Mouse (Mus musculus) intestine, embryonic 16.5 days (tissue): Measurements from ENCODE around the gene Flywch1. TPM values are rescaled to one million over a fixed set of nuclear protein-coding genes. Genes with fewer than 3 reads are reported as not detected.

Experiments
- ATAC-seq: fragments of 200-750 bp; cut with Nextera tagmentation; 2 replicates; pipeline ENCODE4 v1.8.0; 2017; ENCODE audit warnings: moderate TSS enrichment, moderate library complexity
- H3K27ac ChIP-seq: fragments of 300-500 bp; sonication (generic); 2 replicates; pipeline ENCODE4 v1.5.1; 2014; ENCODE audit warnings: mild to moderate bottlenecking, low read length
- H3K27me3 ChIP-seq: fragments of 300-500 bp; sonication (generic); replicated peaks from 2 replicates; pipeline ENCODE4 v1.6.1; 2014; ENCODE audit warnings: low read length, control low read depth, mixed read lengths; ENCODE audit not compliant: control insufficient read depth, insufficient read depth
- H3K36me3 ChIP-seq: fragments of 300-500 bp; sonication (generic); 2 replicates; pipeline ENCODE4 v1.6.1; 2014; ENCODE audit warnings: low read length, control low read depth; ENCODE audit not compliant: control insufficient read depth, insufficient read depth
- H3K4me1 ChIP-seq: fragments of 300-500 bp; sonication (generic); 2 replicates; pipeline ENCODE4 v1.6.1; 2014; ENCODE audit warnings: low read length, control low read depth, mixed read lengths; ENCODE audit not compliant: control insufficient read depth, insufficient read depth
- H3K4me2 ChIP-seq: fragments of 300-500 bp; sonication (generic); 2 replicates; pipeline ENCODE4 v1.6.1; 2014; ENCODE audit warnings: low read depth, low read length, control low read depth
- H3K4me3 ChIP-seq: fragments of 300-500 bp; sonication (generic); 2 replicates; pipeline ENCODE4 v1.5.1; 2014; ENCODE audit warnings: mild to moderate bottlenecking, low read length
- H3K9ac ChIP-seq: fragments of 300-500 bp; sonication (generic); 2 replicates; pipeline ENCODE4 v1.6.1; 2014; ENCODE audit warnings: low read depth, low read length
- H3K9me3 ChIP-seq: fragments of 300-500 bp; sonication (generic); 2 replicates; pipeline ENCODE4 v1.6.1; 2016; ENCODE audit warnings: low read length, control low read depth; ENCODE audit not compliant: control insufficient read depth
- WGBS: fragments of 180-500 bp; shearing (Covaris S2); extraction: QIAGEN DNeasy Blood & Tissue Kit; methylation state at CpG from one replicate; pipeline ENCODE4 v1.1.7; 2014; 5-methylcytosine and 5-hydroxymethylcytosine counted together
- polyA plus RNA-seq: library from polyadenylated mRNA; unstranded; fragments of >200 nt; fragmentation: Nextera tagmentation; extraction: Ambion mirVana; gene quantifications from 2 replicates; pipeline ENCODE4 v1.2.1, GENCODE M21; 2015

Flywch1 gene
- polyA plus RNA-seq, 1 experiment from 2014 or later: 44.9 TPM

GRCm38 (mm10) chr17:23741359-23742209 lies 29.8 kb downstream of the Flywch1 start:
- peaks cover 50% of the 10 kb centered on the region for H3K27me3 ChIP-seq
- no peak for ATAC-seq

DNA sequence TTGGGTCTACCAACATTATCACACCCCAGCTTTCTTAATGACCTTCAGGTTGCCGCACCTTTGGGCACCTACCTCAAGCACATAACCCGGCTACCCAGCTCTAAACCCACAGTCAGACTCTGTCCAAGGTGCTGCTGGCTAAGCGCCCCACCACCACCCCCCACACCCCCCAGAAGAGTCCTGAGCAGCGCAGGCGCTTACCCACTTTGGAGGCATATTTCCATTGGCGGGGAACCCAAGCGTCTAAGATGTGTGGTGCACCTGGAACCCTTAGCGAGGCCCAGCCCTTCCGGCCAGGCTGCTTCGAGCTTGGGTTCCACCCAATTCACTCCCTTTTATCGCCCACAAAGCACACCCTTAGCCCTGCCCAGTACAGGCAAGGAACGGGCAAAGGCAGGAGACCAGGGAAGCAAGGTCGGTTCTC lies 30.8 kb downstream of the Flywch1 start, which contains the start of gene Paqr4:
Gene Paqr4 (minus strand): TSS at position 270 of the 424 bp plus-strand sequence.
- H3K36me3 ChIP-seq: no peaks in the 10 kb centered on the region; the same call in 1 of the 2 replicates
- no peaks in the 10 kb centered on the region for H3K9me3 ChIP-seq
- H3K9ac ChIP-seq: peak within 1 kb of the TSS; percentile 76
- H3K27ac ChIP-seq: peak within 1 kb of the TSS; percentile 30
- WGBS: 8% methylated on average over 13 of the region's 13 CpGs
- H3K27me3 ChIP-seq: peaks cover 44% of the 10 kb centered on the region
- peak within 1 kb of the TSS; percentile 68 for H3K4me3 ChIP-seq
- H3K4me2 ChIP-seq: peak within 1 kb of the TSS; percentile 97
- H3K4me1 ChIP-seq: peaks cover 32% of the 10 kb centered on the region
- peak; percentile 72 for ATAC-seq

More at GRCm38 (mm10) chr17:23741359-23742209, 29.8 kb downstream of the Flywch1 start:
- H3K9me3 ChIP-seq: no peaks in the 10 kb centered on the region
- no peak overlapping the region for H3K4me2 ChIP-seq
- H3K4me3 ChIP-seq: no peak overlapping the region
- H3K9ac ChIP-seq: no peak overlapping the region
- peaks cover 38% of the 10 kb centered on the region for H3K4me1 ChIP-seq
- WGBS: 44% methylated on average over 38 of the region's 38 CpGs
- H3K27ac ChIP-seq: no peak overlapping the region
- no peaks in the 10 kb centered on the region; the same call in 1 of the 2 replicates for H3K36me3 ChIP-seq

DNA sequence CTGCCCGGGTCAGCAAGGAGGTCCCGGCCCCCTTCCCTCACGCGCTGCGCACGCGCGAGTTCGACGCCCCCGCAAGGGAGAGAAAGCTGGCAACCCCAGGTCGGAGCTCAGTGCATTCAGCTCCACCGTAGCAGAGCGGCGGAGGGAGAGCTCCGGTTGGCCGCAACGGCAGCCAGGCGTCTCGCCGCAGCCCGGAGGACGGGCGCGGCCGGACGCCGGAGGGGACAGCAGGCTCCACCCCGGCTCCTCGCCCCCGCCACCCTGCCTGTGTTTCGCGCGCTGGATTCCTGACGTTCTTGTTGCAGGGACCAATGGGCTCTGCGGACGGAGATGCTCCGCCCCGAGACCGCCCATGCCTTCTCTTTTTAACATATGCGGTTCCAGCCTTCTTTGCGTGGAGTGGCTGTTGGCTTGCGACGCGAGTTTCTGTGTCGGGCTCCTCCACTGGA lies 31.2 kb downstream of the Flywch1 start:
- peaks cover 27% of the 10 kb centered on the region for H3K4me1 ChIP-seq
- H3K9ac ChIP-seq: peak overlapping the region; percentile 76
- peak overlapping the region; percentile 68 for H3K4me3 ChIP-seq
- ATAC-seq: peak; percentile 87
- peaks cover 42% of the 10 kb centered on the region for H3K27me3 ChIP-seq
- no peaks in the 10 kb centered on the region for H3K9me3 ChIP-seq
- no peaks in the 10 kb centered on the region; the same call in 1 of the 2 replicates for H3K36me3 ChIP-seq
- H3K27ac ChIP-seq: peak overlapping the region; percentile 30
- peak overlapping the region; percentile 97 for H3K4me2 ChIP-seq
- WGBS: under 1% methylated on average over 42 of the region's 46 CpGs

- H3K27me3 ChIP-seq: peaks cover 36% of the 10 kb centered on the region
- H3K27ac ChIP-seq: peak overlapping the region; percentile 30
- no peaks in the 10 kb centered on the region for H3K9me3 ChIP-seq
- H3K4me1 ChIP-seq: peaks cover 22% of the 10 kb centered on the region
- peak overlapping the region; percentile 76 for H3K9ac ChIP-seq
- no peaks in the 10 kb centered on the region; the same call in 1 of the 2 replicates for H3K36me3 ChIP-seq
- H3K4me2 ChIP-seq: peak overlapping the region; percentile 97
- WGBS: 2% methylated on average over 48 of the region's 48 CpGs
- H3K4me3 ChIP-seq: peak overlapping the region; percentile 68
- ATAC-seq: peak; percentile 21
Observed at GRCm38 (mm10) chr17:23739202-23740135, 31.9 kb downstream of the Flywch1 start.

DNA sequence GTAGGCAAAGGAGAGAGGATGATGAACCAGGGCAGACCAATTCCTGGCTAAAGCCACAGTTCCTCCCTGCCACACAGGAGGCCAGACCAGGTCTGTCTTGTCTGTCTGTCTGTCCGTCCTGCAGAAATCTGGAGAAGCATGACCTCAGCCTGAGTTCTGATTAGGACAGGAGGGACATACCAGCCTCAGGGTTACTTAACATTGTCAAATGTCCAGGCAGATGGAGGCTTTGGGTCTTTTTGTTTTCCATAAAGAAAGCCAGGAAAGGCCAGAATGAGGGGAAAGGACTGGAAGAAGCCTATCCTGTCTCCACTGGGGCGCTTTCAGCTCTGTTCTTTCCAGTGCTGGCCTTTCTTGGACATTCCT lies 32.6 kb downstream of the Flywch1 start:
- Histone ChIP-seq H3K9me3 (no peaks in the 10 kb centered on the region), H3K36me3 (no peaks in the 10 kb centered on the region; the same call in 1 of the 2 replicates), H3K4me3 (peak overlapping the region; percentile 68), H3K27ac (no peak overlapping the region), H3K4me2 (peak overlapping the region; percentile 97), H3K4me1 (peaks cover 20% of the 10 kb centered on the region), H3K9ac (peak overlapping the region; percentile 76), H3K27me3 (peaks cover 30% of the 10 kb centered on the region)
- no peak for ATAC-seq
- 64% methylated on average over 2 of the region's 2 CpGs for WGBS

- no peaks in the 10 kb centered on the region for H3K9me3 ChIP-seq
- peaks cover 20% of the 10 kb centered on the region for H3K27me3 ChIP-seq
- no peaks in the 10 kb centered on the region; the same call in 1 of the 2 replicates for H3K36me3 ChIP-seq
- H3K4me2 ChIP-seq: no peak overlapping the region
- no peak overlapping the region for H3K4me3 ChIP-seq
- H3K9ac ChIP-seq: no peak overlapping the region
- 75% methylated on average over 15 of the region's 15 CpGs for WGBS
- peaks cover 20% of the 10 kb centered on the region for H3K4me1 ChIP-seq
- H3K27ac ChIP-seq: no peak overlapping the region
- no peak for ATAC-seq
Observed at GRCm38 (mm10) chr17:23737493-23738445, 33.6 kb downstream of the Flywch1 start.

DNA sequence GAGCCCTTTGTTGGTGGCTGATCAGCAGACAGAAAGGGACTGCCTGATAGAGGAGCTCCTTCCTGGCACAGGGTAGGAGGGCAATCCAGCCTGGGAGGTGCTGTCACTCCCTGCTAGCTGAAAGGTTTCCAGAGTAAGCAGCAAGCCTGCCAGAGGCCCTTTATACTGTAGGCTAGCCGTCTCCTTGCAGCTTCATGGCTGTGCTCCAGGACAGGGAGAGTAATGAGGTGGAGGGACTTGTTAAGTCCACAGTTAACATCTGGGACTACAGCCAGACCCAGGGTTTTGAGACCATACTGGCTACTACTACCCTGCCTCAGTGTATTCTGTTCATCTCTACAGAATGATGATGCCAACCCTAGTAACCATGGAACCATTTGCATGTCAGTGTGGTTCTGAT lies 37.1 kb downstream of the Flywch1 start:
- no peak for ATAC-seq
- 65% methylated on average over 1 of the region's 1 CpGs for WGBS
- Histone ChIP-seq H3K4me1 (peaks cover 6% of the 10 kb centered on the region), H3K9ac (no peak overlapping the region), H3K4me2 (no peak overlapping the region), H3K4me3 (no peak overlapping the region), H3K9me3 (no peaks in the 10 kb centered on the region), H3K36me3 (no peaks in the 10 kb centered on the region; the same call in 1 of the 2 replicates), H3K27me3 (no peaks in the 10 kb centered on the region), H3K27ac (no peak overlapping the region)

DNA sequence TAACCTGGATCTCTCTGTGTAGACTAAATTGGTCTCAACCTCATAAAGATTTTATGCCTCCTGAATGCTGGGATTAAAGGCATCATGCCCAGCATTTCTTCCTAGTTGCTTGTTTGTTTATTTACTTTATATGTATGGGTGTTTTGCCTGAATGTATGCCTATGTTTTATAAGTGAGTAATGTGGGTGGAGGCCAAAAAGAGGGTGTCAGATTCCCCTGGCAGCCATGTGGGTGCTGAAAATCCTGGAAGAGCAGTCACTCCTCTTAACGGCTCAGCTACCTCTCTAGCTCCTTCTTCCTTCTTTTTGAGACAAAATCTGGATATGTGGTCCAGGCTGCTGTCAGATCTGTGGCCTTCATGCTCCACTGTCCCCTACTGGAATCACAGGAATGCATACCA lies 41.0 kb downstream of the Flywch1 start:
- peaks cover 8% of the 10 kb centered on the region for H3K4me1 ChIP-seq
- H3K36me3 ChIP-seq: no peaks in the 10 kb centered on the region
- ATAC-seq: no peak
- no peak overlapping the region for H3K27ac ChIP-seq
- WGBS: 73% methylated on average over 1 of the region's 1 CpGs
- no peak overlapping the region for H3K4me3 ChIP-seq
- no peaks in the 10 kb centered on the region for H3K9me3 ChIP-seq
- no peaks in the 10 kb centered on the region for H3K27me3 ChIP-seq
- H3K9ac ChIP-seq: no peak overlapping the region
- H3K4me2 ChIP-seq: no peak overlapping the region
